Mouse (Mus musculus): ENCODE results near the gene Gm9936. TPM values are rescaled to one million over a fixed set of nuclear protein-coding genes. Genes with fewer than 3 reads are reported as not detected.
A peak's percentile ranks its signal among the peaks of the same experiment; 100 is the strongest.
"Not testable (repeated sequence)": the region's sequence is repeated elsewhere in the genome, so short reads cannot be mapped to it uniquely, and the experiment has no call there.

The Gm9936 gene
- polyA plus RNA-seq, 1 experiment from 2014 or later = 0.28 TPM

DNA sequence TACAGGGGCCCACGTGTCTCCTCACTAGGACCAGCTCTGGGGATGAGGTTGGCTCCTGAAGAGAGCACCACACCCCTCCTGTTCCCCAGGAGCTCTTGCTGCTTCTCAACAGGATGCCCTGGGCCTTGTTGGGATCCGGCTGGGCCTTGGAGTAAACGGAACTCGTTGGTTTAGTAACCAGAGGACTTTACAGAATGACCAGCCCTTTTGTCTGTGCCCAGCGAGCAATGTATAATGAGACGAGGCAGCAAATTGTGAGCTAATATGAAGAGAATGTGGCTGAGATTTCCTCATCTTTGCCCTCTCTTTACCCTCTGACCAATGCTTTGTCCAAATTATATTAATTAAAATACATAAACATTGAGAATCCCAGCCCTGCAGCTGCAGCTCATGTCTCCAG, 17.8 kb upstream of the Gm9936 start:
- Histone ChIP-seq H3K27ac (peak overlapping the region; percentile 66), H3K4me3 (no peak overlapping the region), H3K4me1 (peaks cover 14% of the 10 kb centered on the region), H3K27me3 (no peaks in the 10 kb centered on the region), H3K36me3 (no peaks in the 10 kb centered on the region), H3K4me2 (replicated peaks) (no peak overlapping the region), H3K9ac (no peak overlapping the region), H3K9me3 (no peaks in the 10 kb centered on the region)
- 32% methylated on average over 6 of the region's 6 CpGs for WGBS
- no peak for ATAC-seq (ENCODE audit: insufficient number of reproducible peaks, insufficient read depth, low FRiP score, low TSS enrichment)

GRCm38 (mm10) chr5:114875858-114876257, 17.4 kb upstream of the Gm9936 start:
- no peaks in the 10 kb centered on the region for H3K36me3 ChIP-seq
- H3K4me3 ChIP-seq = no peak overlapping the region
- peak overlapping the region; percentile 66 for H3K27ac ChIP-seq
- H3K9ac ChIP-seq = no peak overlapping the region
- peaks cover 14% of the 10 kb centered on the region for H3K4me1 ChIP-seq
- ATAC-seq (ENCODE audit: insufficient number of reproducible peaks, insufficient read depth, low FRiP score, low TSS enrichment) = peak; percentile 35; the same call in 1 of the 2 replicates
- H3K9me3 ChIP-seq = no peaks in the 10 kb centered on the region
- H3K27me3 ChIP-seq = no peaks in the 10 kb centered on the region
- H3K4me2 ChIP-seq (replicated peaks) = no peak overlapping the region
- 55% methylated on average over 6 of the region's 6 CpGs for WGBS

GRCm38 (mm10) chr5:114865279-114865678, 6.8 kb upstream of the Gm9936 start:
- H3K4me1 ChIP-seq = no peaks in the 10 kb centered on the region
- H3K36me3 ChIP-seq = no peaks in the 10 kb centered on the region
- no peak for ATAC-seq (ENCODE audit: insufficient number of reproducible peaks, insufficient read depth, low FRiP score, low TSS enrichment)
- H3K9me3 ChIP-seq = peaks cover 14% of the 10 kb centered on the region
- H3K4me2 ChIP-seq (replicated peaks) = no peak overlapping the region
- WGBS = 91% methylated on average over 12 of the region's 12 CpGs
- no peak overlapping the region for H3K9ac ChIP-seq
- no peak overlapping the region for H3K4me3 ChIP-seq
- no peaks in the 10 kb centered on the region for H3K27me3 ChIP-seq
- H3K27ac ChIP-seq = no peak overlapping the region

GRCm38 (mm10) chr5:114864813-114865212, 6.3 kb upstream of the Gm9936 start:
- Histone ChIP-seq H3K27me3 (no peaks in the 10 kb centered on the region), H3K27ac (no peak overlapping the region), H3K4me1 (no peaks in the 10 kb centered on the region), H3K9ac (no peak overlapping the region), H3K4me3 (no peak overlapping the region), H3K9me3 (peaks cover 14% of the 10 kb centered on the region), H3K36me3 (no peaks in the 10 kb centered on the region), H3K4me2 (replicated peaks) (no peak overlapping the region)
- 84% methylated on average over 7 of the region's 7 CpGs for WGBS
- ATAC-seq (ENCODE audit: insufficient number of reproducible peaks, insufficient read depth, low FRiP score, low TSS enrichment) = no peak

DNA sequence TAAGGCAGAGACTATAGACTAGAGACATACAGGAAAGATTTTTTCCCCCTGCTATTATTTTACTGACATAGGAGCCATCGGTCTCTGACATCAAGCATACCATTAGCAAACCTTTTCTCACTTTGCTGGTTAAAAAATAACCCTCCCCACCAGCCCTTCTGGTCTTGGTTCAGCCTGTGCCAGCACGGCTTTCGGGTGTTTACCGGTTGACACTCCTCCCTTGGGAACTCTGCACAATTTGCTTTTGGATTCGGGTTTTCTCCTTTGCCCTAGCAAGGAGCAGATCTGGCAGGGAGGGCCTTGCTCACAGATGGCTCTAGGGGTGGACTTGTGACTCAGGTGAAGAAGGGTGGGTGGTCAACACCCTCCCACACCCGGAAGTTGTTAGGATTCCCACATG, 3.2 kb upstream of the Gm9936 start:
- no peak for ATAC-seq (ENCODE audit: insufficient number of reproducible peaks, insufficient read depth, low FRiP score, low TSS enrichment)
- 0 out of 2 replicates have a peak, but pooled peaks cover 4% of the 10 kb centered on the region for H3K27me3 ChIP-seq
- H3K4me1 ChIP-seq = no peaks in the 10 kb centered on the region
- H3K9ac ChIP-seq = no peak overlapping the region
- no peak overlapping the region for H3K4me3 ChIP-seq
- no peaks in the 10 kb centered on the region for H3K36me3 ChIP-seq
- H3K9me3 ChIP-seq = no peaks in the 10 kb centered on the region
- no peak overlapping the region for H3K27ac ChIP-seq
- WGBS = 69% methylated on average over 6 of the region's 6 CpGs
- no peak overlapping the region for H3K4me2 ChIP-seq (replicated peaks)

GRCm38 (mm10) chr5:114859253-114859652, 771 bp upstream of the Gm9936 start:
- H3K4me1 ChIP-seq = peaks cover 2% of the 10 kb centered on the region
- no peaks in the 10 kb centered on the region for H3K36me3 ChIP-seq
- H3K4me2 ChIP-seq (replicated peaks) = peak overlapping the region; percentile 53
- 0 out of 2 replicates have a peak, but pooled peaks cover 4% of the 10 kb centered on the region for H3K27me3 ChIP-seq
- WGBS = 5% methylated on average over 18 of the region's 18 CpGs
- H3K9me3 ChIP-seq = no peaks in the 10 kb centered on the region
- H3K9ac ChIP-seq = no peak overlapping the region
- peak overlapping the region; percentile 28 for H3K4me3 ChIP-seq
- no peak for ATAC-seq (ENCODE audit: insufficient number of reproducible peaks, insufficient read depth, low FRiP score, low TSS enrichment)
- H3K27ac ChIP-seq = no peak overlapping the region

- not testable (repeated sequence) for H3K4me2 ChIP-seq (replicated peaks); ATAC-seq (ENCODE audit: insufficient number of reproducible peaks, insufficient read depth, low FRiP score, low TSS enrichment); H3K36me3 ChIP-seq; H3K4me1 ChIP-seq; H3K9me3 ChIP-seq; H3K27me3 ChIP-seq; H3K4me3 ChIP-seq; H3K9ac ChIP-seq; H3K27ac ChIP-seq
- 66% methylated on average over 3 of the region's 5 CpGs for WGBS
These were observed 5.1 kb downstream of the Gm9936 start, which contains the start of gene 4930519G04Rik for GRCm38 (mm10) chr5:114853364-114853763. 4930519G04Rik (plus strand) TSS chr5:114853664.

DNA sequence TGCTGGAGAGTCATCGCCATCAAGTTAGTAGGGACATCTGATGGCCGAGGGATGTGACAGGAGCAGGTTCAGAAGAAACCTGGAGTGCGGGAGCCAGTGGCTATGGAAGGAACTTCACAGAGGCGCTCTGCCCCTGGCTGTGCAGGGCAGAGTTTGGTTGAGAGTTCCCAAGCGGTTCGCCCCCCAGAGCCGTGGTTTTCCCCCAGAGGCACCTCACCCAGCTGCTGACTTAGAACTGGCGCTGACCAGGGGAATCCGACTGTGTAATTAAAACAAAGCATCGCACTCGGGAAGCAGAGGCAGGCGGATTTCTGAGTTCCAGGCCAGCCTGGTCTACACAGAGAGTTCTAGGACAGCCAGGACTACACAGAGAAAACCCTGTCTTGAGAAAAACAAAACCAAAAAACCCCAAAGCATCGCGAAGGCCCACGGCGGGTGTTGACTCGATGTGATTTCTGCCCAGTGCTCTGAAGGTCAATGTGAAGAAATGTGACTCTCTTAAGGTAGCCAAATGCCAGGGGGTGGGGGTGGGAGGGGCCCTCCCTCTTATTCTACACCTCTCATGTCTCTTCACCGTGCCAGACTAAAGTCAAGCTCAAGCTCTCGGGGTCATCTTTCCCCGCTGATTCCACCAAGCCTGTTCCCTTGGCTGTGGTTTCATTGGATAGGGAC, 6.8 kb downstream of the Gm9936 start:
- ATAC-seq (ENCODE audit: insufficient number of reproducible peaks, insufficient read depth, low FRiP score, low TSS enrichment) = no peak
- Histone ChIP-seq H3K27ac (no peak overlapping the region), H3K9me3 (no peaks in the 10 kb centered on the region), H3K36me3 (no peaks in the 10 kb centered on the region), H3K27me3 (no peaks in the 10 kb centered on the region), H3K4me3 (no peak overlapping the region), H3K9ac (no peak overlapping the region), H3K4me1 (peaks cover 4% of the 10 kb centered on the region), H3K4me2 (replicated peaks) (no peak overlapping the region)
- 82% methylated on average over 20 of the region's 20 CpGs for WGBS

GRCm38 (mm10) chr5:114844371-114844770, 14.1 kb downstream of the Gm9936 start:
- not testable (repeated sequence) for H3K9ac ChIP-seq; H3K4me3 ChIP-seq; H3K27me3 ChIP-seq; H3K4me2 ChIP-seq (replicated peaks); H3K9me3 ChIP-seq; H3K36me3 ChIP-seq; H3K27ac ChIP-seq; ATAC-seq (ENCODE audit: insufficient number of reproducible peaks, insufficient read depth, low FRiP score, low TSS enrichment)
- H3K4me1 ChIP-seq = peaks cover 15% of the 10 kb centered on the region
- 56% methylated on average over 2 of the region's 2 CpGs for WGBS

DNA sequence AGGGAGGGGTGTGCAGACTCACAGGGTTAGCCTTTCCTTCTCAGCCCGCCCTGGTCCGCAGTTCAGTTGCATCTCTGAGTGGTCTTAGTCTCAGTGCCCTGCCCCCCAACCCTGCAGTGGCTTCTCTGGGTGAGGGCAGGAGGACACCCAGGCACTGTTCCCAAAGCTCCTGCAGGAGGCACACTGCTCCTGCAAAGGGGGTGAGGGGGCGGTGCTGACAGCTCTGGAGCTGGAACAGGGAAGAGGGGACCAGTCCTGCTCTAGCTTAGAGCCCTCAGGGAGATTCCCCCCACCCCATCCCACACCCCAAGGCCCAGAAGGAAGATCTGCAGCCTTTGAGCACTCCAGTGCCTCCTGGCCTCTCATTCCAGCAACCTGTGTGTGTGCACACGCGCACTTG, 15.8 kb downstream of the Gm9936 start:
- H3K36me3 ChIP-seq = no peaks in the 10 kb centered on the region
- H3K4me2 ChIP-seq (replicated peaks) = no peak overlapping the region
- H3K9me3 ChIP-seq = no peaks in the 10 kb centered on the region
- no peak overlapping the region for H3K9ac ChIP-seq
- peak overlapping the region; percentile 30; the same call in 1 of the 2 replicates for H3K27ac ChIP-seq
- ATAC-seq (ENCODE audit: insufficient number of reproducible peaks, insufficient read depth, low FRiP score, low TSS enrichment) = peak; percentile 44; the same call in 1 of the 2 replicates
- H3K4me3 ChIP-seq = no peak overlapping the region
- H3K4me1 ChIP-seq = peaks cover 15% of the 10 kb centered on the region
- no peaks in the 10 kb centered on the region for H3K27me3 ChIP-seq
- 63% methylated on average over 5 of the region's 5 CpGs for WGBS

GRCm38 (mm10) chr5:114842155-114842554, 16.3 kb downstream of the Gm9936 start:
- Histone ChIP-seq H3K27ac (peak overlapping the region; percentile 69; the same call in 1 of the 2 replicates), H3K4me1 (peaks cover 15% of the 10 kb centered on the region)
- not testable (repeated sequence) for H3K9ac ChIP-seq; ATAC-seq (ENCODE audit: insufficient number of reproducible peaks, insufficient read depth, low FRiP score, low TSS enrichment); H3K36me3 ChIP-seq; H3K4me3 ChIP-seq; H3K9me3 ChIP-seq; H3K27me3 ChIP-seq; H3K4me2 ChIP-seq (replicated peaks)
- 32% methylated on average over 3 of the region's 3 CpGs for WGBS

DNA sequence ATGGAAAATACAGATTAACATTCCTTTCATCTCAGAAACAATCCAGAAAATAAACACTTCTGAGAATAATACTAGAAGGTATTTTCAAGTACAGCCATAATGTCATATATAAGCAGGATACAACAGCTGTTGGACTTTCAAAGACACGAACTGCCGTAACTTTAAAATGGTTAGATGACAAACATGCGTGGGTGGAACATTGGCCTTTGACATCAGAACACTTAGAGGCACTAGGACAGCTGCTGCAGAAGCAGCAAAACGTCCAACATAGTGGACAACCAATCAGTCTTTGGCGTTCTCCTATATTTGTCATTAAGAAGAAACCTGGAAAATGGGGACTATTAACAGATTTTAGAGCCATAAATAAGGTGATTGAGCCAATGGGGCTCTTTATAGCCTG, 18.0 kb downstream of the Gm9936 start:
- H3K27ac ChIP-seq = not testable (repeated sequence)
- WGBS = 57% methylated on average over 5 of the region's 5 CpGs

More for the DNA sequence above, 18.0 kb downstream of the Gm9936 start:
- H3K9me3 ChIP-seq; ATAC-seq (ENCODE audit: insufficient number of reproducible peaks, insufficient read depth, low FRiP score, low TSS enrichment); H3K36me3 ChIP-seq; H3K27me3 ChIP-seq; H3K9ac ChIP-seq; H3K4me3 ChIP-seq; H3K4me2 ChIP-seq (replicated peaks): not testable (repeated sequence)
- H3K4me1 ChIP-seq = peaks cover 15% of the 10 kb centered on the region

All from embryonic facial prominence, embryonic 12.5 days (tissue).